Mouse (Mus musculus) liver, embryonic 14.5 days (tissue): ENCODE results near the gene Tdg.
"Not testable (repeated sequence)": the region's sequence is repeated elsewhere in the genome, so short reads cannot be mapped to it uniquely, and the experiment has no call there.

Experiments used
- CTCF ChIP-seq: IDR thresholded peaks from 2 replicates; pipeline ENCODE4 v1.5.1; 2016; ENCODE audit warnings: antibody characterized with exemption, low read depth, control low read depth
- EP300 ChIP-seq: IDR thresholded peaks from 2 replicates; pipeline ENCODE4 v1.6.1; 2016; ENCODE audit warnings: antibody characterized with exemption, low read depth

GRCm38 (mm10) chr10:82594421-82594820 lies 35.2 kb upstream of the Tdg start:
- TF ChIP-seq EP300, CTCF: not testable (repeated sequence)
